Mouse (Mus musculus) forebrain, embryonic 13.5 days (tissue): ENCODE results near the gene Cnppd1. TPM values are rescaled to one million over a fixed set of nuclear protein-coding genes. Genes with fewer than 3 reads are reported as not detected.

Experiments used
- polyA plus RNA-seq: library from polyadenylated mRNA; unstranded; fragments of >200 nt; fragmentation: Nextera tagmentation; extraction: Ambion mirVana; gene quantifications from 2 replicates; pipeline ENCODE4 v1.2.1, GENCODE M21; 2015

The Cnppd1 gene
- polyA plus RNA-seq, 1 experiment from 2014 or later: 47.1 TPM

Other genes starting within 250 kb of the Cnppd1 start
- gene Cryba2, start 249.6 kb downstream of the Cnppd1 start, polyA plus RNA-seq: not detected in 2 replicates
- gene Cfap65, start 207.1 kb downstream of the Cnppd1 start, polyA plus RNA-seq: 0.56 and 0.57 TPM in 2 replicates
- gene Ihh, start 191.0 kb downstream of the Cnppd1 start, polyA plus RNA-seq: 0.20 and 0.21 TPM in 2 replicates
- 8.4 and 10.6 TPM in 2 replicates for gene Nhej1, start 17.5 kb downstream of the Cnppd1 start, polyA plus RNA-seq
- 0.08 TPM in 1 of 2 replicates, not detected in the other for gene Slc23a3, start 8.8 kb downstream of the Cnppd1 start, polyA plus RNA-seq
- gene Retreg2, start 67 bp upstream of the Cnppd1 start, polyA plus RNA-seq: 71.8 and 75.1 TPM in 2 replicates
- gene Zfand2b, start 25.9 kb upstream of the Cnppd1 start, polyA plus RNA-seq: 33.2 and 37.9 TPM in 2 replicates
- 28.6 and 31.7 TPM in 2 replicates for gene Abcb6, start 37.7 kb upstream of the Cnppd1 start, polyA plus RNA-seq
- 22.0 and 23.1 TPM in 2 replicates for gene Ankzf1, start 49.4 kb upstream of the Cnppd1 start, polyA plus RNA-seq
- 29.7 and 31.8 TPM in 2 replicates for gene Atg9a, start 49.5 kb upstream of the Cnppd1 start, polyA plus RNA-seq
- 14.6 and 21.1 TPM in 2 replicates for gene Glb1l, start 68.1 kb upstream of the Cnppd1 start, polyA plus RNA-seq
- 143 and 157 TPM in 2 replicates for gene Stk16, start 68.1 kb upstream of the Cnppd1 start, polyA plus RNA-seq
- gene Tuba4a, start 77.2 kb upstream of the Cnppd1 start, polyA plus RNA-seq: 15.3 and 16.6 TPM in 2 replicates
- gene A630095N17Rik, start 89.4 kb upstream of the Cnppd1 start, polyA plus RNA-seq: not detected in 2 replicates
- 40.0 and 41.7 TPM in 2 replicates for gene Dnajb2, start 93.7 kb upstream of the Cnppd1 start, polyA plus RNA-seq
- 4.5 and 6.5 TPM in 2 replicates for gene Ptprn, start 121.8 kb upstream of the Cnppd1 start, polyA plus RNA-seq
- gene Resp18, start 135.7 kb upstream of the Cnppd1 start, polyA plus RNA-seq: 37.0 and 44.1 TPM in 2 replicates
- 140 and 142 TPM in 2 replicates for gene Dnpep, start 175.3 kb upstream of the Cnppd1 start, polyA plus RNA-seq
- gene Des, start 217.6 kb upstream of the Cnppd1 start, polyA plus RNA-seq: 0.81 and 1.1 TPM in 2 replicates
- 7.6 and 9.0 TPM in 2 replicates for gene Speg, start 232.6 kb upstream of the Cnppd1 start, polyA plus RNA-seq